Comparison of ENCODE assay signal across 27 mouse cellular contexts in genomic region chr8:121132961-121133513, GRCm38 (mm10). TPM values are rescaled to one million over a fixed set of nuclear protein-coding genes. Genes with fewer than 3 reads are reported as not detected.
"Had no signal": no experiment of that assay in that cellular context is flagged by ENCODE, and none has a peak within 500 bp of the region (broad histone marks: within the 10 kb centered on the region; RNA-seq: fewer than 3 reads in every experiment).

No protein-coding gene starts in this region.

- H3K9me3 ChIP-seq: intestine, embryonic 15.5 days; limb, embryonic 10.5 days had no signal

- H3K4me2 ChIP-seq: heart, embryonic 12.5 days; hindbrain, embryonic 12.5 days; hindbrain, embryonic 14.5 days; intestine, embryonic 15.5 days; limb, embryonic 12.5 days; liver, embryonic 11.5 days; liver, embryonic 13.5 days had no signal

- H3K4me3 ChIP-seq: heart, embryonic 10.5 days; heart, embryonic 12.5 days; hindbrain, embryonic 10.5 days; hindbrain, embryonic 12.5 days; intestine, embryonic 15.5 days; layer of hippocampus, adult 2 months; limb, embryonic 10.5 days; limb, embryonic 12.5 days; liver, embryonic 13.5 days had no signal

- H3K9ac ChIP-seq: heart, embryonic 12.5 days; hindbrain, embryonic 12.5 days; hindbrain, embryonic 14.5 days; intestine, embryonic 15.5 days; limb, embryonic 12.5 days; liver, embryonic 13.5 days had no signal

- H3K27ac ChIP-seq: heart, embryonic 10.5 days; hindbrain, embryonic 10.5 days; hindbrain, embryonic 12.5 days; hindbrain, embryonic 14.5 days; intestine, embryonic 15.5 days; layer of hippocampus, adult 2 months; limb, embryonic 10.5 days; limb, embryonic 12.5 days; liver, embryonic 13.5 days had no signal

- ATAC-seq: hindbrain, embryonic 16.5 days; inflammation-experienced regulatory T-cells, adult 6 months; intestine, embryonic 15.5 days; intestine, postnatal 0 days had no signal

- H3K36me3 ChIP-seq: hindbrain, embryonic 10.5 days; hindbrain, embryonic 12.5 days; intestine, embryonic 15.5 days; limb, embryonic 10.5 days; limb, embryonic 12.5 days; liver, embryonic 13.5 days had no signal

- DNase-seq: gastrocnemius, postnatal 14 days; heart, adult 18-20 months; heart, postnatal 10 days; heart, postnatal 4 days; kidney, adult 18-20 months; kidney, adult 8-10 months; kidney, postnatal 10 days; kidney, postnatal 25 days; kidney, postnatal 4 days; liver; liver, embryonic 13.5 days had no signal

RNA-seq across cellular contexts. Expression of gene Foxl1, which starts 5.3 kb away (rescaled TPM):
- total RNA-seq: gastrocnemius, adult 18-20 months; granulocyte monocyte progenitor cell, adult 5-6 weeks; layer of hippocampus, postnatal 25 days had no signal
- polyA plus RNA-seq: inflammation-experienced regulatory T-cells, adult 6 months had no signal

RNA-seq across cellular contexts. Expression of gene Foxc2, which starts 17.1 kb away (rescaled TPM):
- total RNA-seq: granulocyte monocyte progenitor cell, adult 5-6 weeks had no signal
- polyA plus RNA-seq: inflammation-experienced regulatory T-cells, adult 6 months had no signal

RNA-seq across cellular contexts. Expression of gene Foxf1, which starts 48.9 kb away (rescaled TPM):
- total RNA-seq: granulocyte monocyte progenitor cell, adult 5-6 weeks had no signal
